Mouse (Mus musculus) WW6 (cell line): ENCODE measurements at regions not wholly inside any gene's neighbourhood (a gene's known extent, or its start where the extent isn't known, plus 50 kb on each side); places are given as distances from the start of the nearest gene placed in this dataset.

Source experiments
- DNase-seq: peaks from one replicate; pipeline ENCODE4 v3.0.0-alpha.2; 2013; ENCODE audit warnings: low read depth, low spot score

- no peak for DNase-seq
These were observed 105.5 kb downstream of the Rpl14 start for GRCm38 (mm10) chr9:120676771-120677170.

GRCm38 (mm10) chr9:120677216-120677615 is 106.0 kb downstream of the Rpl14 start:
- no peak for DNase-seq

DNA sequence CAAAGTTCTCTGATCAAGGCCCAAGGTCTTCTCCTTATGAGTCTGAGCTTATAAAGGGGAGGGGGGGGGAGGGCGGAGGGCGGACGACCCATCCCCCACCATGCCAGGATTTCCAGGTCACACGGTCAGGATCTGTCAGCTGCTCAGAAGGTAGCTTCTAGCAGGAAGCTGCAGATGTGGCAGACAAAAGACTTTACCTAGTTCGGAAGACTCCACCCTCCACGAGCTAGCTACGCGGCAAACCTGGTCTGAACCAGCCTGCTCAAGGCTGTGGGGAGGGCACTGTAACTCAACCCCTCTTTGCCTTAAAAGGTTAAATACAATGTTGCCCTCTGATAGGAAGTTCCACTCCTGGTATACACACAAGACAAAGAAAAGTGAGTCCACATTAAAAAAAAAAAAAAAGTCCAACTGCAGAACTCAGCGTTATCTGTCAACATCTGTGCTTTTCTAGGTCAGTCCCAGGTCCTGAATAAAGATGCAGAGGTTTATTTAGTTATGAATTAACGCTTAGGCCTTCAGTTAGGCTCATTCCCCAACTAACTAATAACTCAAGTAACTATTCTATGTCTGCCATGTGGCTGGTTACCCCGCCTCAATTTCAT is 108.7 kb downstream of the Rpl14 start:
- no peak for DNase-seq

DNA sequence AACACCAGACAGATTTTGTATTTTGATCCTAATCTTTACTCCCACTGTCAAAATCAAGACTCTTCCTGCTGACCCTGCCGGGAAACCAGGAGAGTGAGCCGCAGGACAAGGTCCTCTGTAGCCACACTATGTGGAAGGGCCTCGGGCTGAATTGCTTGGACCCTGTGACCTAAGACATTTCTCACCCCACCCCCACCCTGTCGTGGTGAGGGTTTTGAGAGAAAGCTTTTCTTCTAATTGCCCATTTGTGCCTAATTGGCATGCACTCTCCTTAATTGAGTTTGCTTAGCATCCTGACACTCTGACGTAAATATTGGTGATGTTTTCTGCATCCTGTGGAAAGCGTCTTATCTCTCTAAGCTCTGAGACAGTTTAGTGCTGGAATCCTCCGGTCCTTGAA is 110.2 kb downstream of the Rpl14 start:
- no peak for DNase-seq

- no peak for DNase-seq
These were observed 114.7 kb downstream of the Rpl14 start for GRCm38 (mm10) chr9:120685961-120686360.

DNA sequence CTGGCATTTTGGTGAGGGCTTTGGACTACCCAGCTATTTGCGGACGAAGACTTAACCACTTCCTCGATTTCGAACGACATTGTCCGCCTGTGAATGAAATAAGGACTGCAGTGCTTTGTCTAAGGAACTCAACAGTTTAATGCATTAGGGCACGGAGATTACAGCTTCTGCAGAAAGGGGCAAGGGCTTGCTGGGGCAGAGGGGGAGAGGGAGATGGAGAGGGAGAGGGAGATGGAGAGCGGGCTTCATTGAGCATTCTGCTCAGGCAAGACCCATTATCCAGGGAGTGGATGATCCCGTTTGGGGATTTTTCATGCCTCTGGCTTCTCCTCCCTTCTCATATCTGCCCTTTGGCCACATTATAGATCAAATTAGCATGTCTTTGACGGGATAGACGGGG is 117.8 kb downstream of the Rpl14 start:
- no peak for DNase-seq

GRCm38 (mm10) chr9:120690510-120690909 is 119.3 kb downstream of the Rpl14 start:
- DNase-seq, result no peak

DNA sequence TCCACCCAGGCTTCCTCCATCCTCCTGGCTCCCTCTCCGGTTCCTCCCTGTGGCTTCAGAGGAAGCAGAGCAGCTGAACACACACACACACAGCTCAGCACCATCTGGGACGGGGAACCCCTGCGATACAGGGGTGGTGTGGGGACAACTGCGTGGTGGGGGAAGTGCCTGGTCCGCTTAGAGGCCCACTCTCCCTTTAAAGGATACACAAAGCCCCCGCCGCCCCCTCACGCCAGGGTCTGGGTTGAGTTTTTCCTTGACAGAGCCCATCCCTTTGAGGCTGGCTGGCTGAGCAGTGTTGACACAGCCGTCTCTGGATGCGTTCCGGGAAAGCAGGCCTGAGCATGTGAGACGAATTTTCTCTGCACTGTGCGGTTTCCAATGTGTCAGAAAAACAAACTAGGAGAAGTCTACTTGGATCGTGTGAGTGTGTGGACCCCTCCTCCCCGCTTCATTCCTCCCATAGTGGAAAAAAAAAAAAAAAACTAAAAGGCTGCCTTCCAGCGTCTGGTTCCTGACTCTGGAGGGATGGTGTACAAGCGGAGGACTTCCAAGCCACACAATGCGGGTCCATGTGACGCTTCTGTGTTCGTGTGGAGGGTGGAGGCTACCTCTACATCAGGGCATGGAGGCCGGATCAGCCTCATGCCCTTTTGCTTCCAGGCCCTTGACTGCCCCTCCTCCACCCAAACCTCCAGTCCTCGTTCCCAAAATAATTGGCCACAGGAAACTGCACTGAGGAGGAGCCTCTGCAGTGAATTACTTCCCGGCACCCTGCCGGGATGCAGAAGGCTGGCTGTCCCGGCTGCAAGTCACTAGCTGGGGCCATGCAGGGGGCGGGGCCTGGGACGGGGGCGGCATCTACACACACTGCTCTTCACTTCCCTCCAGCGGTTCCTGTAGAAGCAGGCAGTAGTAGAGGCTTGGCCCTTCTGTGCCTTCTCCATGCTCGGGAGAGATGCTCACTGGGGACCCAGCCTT is 120.0 kb downstream of the Rpl14 start:
- DNase-seq, result peak; percentile 81

DNA sequence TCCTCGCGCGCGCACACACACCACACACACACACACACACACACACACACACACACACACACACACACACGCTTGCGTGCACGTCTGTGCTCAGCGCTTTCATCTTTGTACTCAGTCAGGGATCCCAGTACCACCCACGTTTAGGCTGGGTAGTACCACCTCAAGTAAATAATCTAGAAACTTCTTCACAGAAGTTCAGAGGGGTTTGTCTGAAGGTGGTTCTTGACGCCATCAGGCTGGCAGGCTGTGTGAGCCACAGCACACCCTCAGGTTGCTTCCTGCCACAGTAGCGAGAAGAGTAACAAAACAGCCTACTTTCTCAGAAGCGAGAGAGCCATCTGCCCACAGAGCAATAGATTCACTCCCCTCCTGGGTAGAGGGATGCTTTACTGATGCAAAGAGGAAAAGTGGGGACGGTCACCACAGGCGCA is 120.7 kb downstream of the Rpl14 start:
- no peak for DNase-seq

DNA sequence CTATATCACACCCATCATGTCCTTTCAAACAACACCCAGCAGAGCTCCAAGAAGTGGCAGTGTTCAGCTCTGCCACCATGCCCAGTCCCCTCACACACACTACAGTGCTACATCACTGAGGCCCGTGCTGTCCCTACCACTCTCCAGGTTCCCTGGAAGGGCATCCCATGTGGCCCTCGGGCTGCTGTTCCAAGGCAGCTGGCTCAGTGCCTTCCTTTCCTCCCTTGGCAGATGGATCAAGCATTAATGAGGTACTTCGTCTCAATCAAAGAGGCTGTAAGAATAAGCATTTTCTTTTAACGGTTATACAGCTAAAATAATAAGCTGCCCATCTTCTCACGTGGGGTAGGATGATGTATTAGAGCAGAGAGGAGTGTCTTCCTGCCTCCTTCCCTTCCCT is 123.2 kb downstream of the Rpl14 start:
- DNase-seq, result no peak

- no peak for DNase-seq
These were observed 124.7 kb downstream of the Rpl14 start for GRCm38 (mm10) chr9:120695966-120696365.

- no peak for DNase-seq
These were observed 126.5 kb downstream of the Rpl14 start for GRCm38 (mm10) chr9:120697749-120698148.

- DNase-seq, result no peak
These were observed 128.5 kb downstream of the Rpl14 start for GRCm38 (mm10) chr9:120699781-120700180.

DNA sequence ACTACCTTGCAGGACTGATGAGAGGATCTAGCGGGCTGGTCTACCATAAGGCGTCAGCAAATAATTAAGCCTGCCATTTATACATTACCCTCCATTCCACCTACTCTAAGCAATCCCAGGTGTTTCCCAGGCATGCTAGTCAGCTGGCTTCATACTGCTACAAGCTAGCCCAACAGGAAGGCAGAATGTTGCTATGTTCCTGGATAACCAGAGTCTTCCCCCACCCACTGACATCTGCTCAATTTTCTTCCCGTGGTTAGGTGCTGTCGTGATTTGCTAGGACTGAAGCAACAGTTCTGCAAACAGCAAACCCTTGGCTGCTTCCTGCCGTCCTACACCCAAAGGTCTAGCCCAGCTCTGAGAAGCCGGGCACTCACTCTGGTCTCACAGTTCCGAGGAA is 131.6 kb downstream of the Rpl14 start:
- DNase-seq, result no peak

GRCm38 (mm10) chr9:120703291-120703930 is 132.2 kb downstream of the Rpl14 start:
- DNase-seq, result no peak

GRCm38 (mm10) chr9:120706562-120707198 is 135.4 kb downstream of the Rpl14 start:
- no peak for DNase-seq

- DNase-seq, result no peak
These were observed 137.3 kb downstream of the Rpl14 start for GRCm38 (mm10) chr9:120708507-120708906.

GRCm38 (mm10) chr9:120709146-120709655 is 138.0 kb downstream of the Rpl14 start:
- no peak for DNase-seq

DNA sequence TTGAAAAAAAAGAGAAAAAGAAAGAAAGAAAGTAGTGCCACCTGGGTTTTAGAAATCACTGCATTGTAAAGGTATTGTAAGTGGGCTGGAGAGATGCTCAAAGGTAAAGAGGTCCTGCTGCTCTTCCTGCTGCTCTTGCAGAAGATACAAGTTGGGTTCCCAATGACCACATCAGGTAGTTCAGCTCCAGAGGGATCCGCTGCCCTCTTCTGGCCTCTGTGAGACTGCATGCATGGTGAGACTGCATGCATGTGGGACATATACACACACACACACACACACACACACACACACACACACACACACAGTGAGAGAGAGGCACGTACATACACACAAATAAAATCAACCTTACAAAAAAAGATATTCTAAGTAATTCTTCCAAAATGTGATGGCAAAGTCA is 141.7 kb downstream of the Rpl14 start:
- DNase-seq, result no peak

- DNase-seq, result no peak
These were observed 144.4 kb downstream of the Rpl14 start for GRCm38 (mm10) chr9:120715665-120716121.

- DNase-seq, result no peak
These were observed 147.6 kb downstream of the Rpl14 start for GRCm38 (mm10) chr9:120718812-120719211.
